Mouse (Mus musculus) layer of hippocampus, adult 8-10 months (tissue): ENCODE data around the gene Inpp5f. TPM values are rescaled to one million over a fixed set of nuclear protein-coding genes. Genes with fewer than 3 reads are reported as not detected.
"Not testable (repeated sequence)": the region's sequence is repeated elsewhere in the genome, so short reads cannot be mapped to it uniquely, and the experiment has no call there.

Experiments
- DNase-seq, 2 experiments: peaks; one replicate each; pipeline ENCODE4 v3.0.0; 2022; ENCODE audit warnings: low spot score in 2 of 2
- total RNA-seq, 4 experiments: library from RNA; stranded (reverse); gene quantifications; 2 replicates each; pipeline ENCODE4 v1.2.4; 2022

Gene Inpp5f
- 100 to 1,000 TPM; 103 to 122 (median 117) TPM for total RNA-seq

DNA sequence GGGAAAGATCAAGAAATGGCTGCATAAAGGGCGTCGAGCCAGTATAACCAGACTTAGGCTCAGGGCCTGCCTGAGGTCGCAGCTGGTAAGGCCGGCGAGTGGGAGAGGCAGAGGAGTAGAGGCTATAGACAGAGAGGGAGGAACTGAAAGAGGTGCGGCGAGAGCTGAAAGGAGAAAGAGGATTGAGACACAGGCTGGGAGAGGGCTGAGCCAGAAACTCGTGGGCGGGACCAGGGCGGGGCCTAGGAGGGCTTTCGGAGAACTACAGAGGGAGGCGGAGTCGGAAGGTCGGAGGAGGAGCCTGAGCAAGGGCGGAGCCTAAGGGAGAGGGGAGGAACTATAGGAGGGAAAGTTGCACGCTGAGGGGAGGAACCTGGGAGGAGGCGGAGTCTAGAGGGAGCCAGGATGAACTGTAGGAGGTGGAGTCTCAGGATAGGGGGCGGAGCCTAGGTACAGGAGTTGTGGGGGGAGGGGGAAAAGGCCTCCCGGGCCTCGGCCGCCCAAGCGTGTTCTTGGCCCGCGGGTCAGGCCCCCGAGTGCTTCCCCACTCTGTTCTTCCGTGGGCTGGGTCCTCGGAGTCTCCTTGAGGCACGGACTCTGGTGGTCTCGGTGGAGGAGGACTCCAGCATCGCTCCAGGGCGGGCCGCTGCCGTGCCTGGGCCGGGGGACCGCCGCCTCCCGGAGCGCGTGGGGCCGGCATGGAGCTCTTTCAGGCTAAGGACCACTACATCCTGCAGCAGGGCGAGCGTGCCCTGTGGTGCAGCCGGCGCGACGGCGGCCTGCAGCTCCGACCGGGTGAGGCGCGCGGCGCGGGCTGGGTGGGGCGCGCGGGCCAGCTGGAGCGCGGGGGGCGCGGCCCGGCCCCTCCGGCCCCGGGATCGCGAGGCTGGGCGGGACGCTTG, at the start of gene Inpp5f:
TSS of gene Inpp5f (plus strand) at position 432 of the 902 bp plus-strand sequence.
- DNase-seq, result peak; percentile 96 to 98

DNA sequence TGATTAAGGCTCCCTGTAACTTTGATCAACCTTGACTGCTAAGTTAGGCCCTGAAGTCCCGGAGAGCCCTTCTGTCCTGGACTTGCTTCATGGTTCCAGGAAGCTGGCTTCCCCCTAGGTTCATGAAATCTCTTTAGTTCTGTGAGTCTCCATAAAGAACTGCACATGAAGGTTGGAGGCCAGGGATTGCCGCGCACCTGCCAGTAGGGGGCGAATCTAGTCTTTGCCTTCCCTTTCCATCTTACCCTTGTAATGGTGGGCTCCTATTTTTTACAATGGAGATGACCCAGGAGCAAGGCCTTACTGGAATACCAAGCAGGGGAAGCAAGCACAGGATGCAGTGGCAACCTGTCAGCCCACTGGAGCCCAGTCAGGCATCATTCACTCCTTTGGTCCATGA, 47.8 kb upstream of the Inpp5f start:
- no peak for DNase-seq

DNA sequence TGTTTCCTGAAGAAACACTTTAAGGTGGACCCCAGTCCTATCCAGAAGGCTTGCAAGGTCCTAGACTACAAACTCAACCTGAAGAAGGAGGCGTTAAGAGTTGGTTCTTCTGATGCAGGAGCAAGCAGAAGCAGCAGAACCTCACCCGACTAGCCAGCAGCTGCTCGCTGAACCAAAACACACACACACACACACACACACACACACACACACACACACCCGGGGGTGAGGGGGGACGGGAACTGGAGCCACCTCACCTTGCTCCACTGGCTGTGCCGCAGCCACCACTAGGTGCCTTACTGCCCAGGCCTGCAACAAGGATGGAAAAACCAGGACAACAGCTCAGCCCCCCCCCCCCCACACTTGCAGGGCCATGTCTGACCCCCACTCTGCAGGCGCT, 44.8 kb upstream of the Inpp5f start:
- DNase-seq, result no peak

DNA sequence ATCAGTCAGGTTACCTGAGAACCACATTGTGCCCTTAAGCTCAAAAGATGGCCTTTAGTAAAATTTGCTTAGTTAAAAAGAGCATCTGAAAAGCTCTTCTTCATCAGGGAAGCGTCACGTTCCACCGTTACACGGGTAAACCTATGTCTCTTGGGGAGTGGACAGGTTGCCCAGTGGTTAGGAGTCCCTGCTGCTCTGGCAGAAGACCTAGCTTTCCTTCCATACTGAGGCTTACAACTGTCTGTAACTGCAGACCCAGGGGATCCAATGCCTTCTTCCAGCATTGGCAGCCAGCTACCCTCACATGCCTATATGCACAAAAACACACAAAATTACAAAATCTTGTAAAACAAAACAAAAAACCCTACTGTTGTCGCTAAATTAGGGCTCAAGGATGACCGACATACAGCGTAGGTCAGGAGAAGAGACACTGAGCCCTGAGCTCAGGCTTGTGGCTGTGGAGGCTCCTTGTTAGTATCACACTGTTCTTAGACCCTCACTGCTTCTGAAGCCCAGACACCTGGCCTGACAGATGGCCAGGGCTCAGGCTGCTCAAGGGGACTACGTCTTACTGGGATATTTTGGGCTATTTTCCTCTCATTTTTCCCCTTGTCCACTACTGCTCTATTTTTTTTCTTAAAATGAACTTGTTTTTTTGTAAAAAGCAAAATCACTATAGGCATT, 43.4 kb upstream of the Inpp5f start:
- DNase-seq, result no peak

DNA sequence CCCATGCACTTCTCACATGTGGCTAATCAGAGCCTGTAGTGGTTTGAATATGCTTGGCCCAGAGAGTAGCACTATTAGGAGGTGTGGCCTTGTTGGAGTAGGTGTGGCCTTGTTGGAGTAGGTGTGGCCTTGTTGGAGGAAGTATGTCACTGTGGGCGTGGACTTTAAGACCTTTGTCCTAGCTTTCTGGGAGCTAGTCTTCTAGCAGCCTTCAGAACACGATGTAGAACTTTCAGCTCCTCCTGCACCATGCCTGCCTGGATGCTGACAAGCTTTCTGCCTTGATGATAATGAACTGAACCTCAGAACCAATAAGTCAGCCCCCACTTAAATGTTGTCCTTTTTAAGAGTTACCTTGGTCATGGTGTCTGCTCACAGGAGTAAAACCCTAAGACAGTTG, 41.7 kb upstream of the Inpp5f start:
- not testable (repeated sequence) for DNase-seq

DNA sequence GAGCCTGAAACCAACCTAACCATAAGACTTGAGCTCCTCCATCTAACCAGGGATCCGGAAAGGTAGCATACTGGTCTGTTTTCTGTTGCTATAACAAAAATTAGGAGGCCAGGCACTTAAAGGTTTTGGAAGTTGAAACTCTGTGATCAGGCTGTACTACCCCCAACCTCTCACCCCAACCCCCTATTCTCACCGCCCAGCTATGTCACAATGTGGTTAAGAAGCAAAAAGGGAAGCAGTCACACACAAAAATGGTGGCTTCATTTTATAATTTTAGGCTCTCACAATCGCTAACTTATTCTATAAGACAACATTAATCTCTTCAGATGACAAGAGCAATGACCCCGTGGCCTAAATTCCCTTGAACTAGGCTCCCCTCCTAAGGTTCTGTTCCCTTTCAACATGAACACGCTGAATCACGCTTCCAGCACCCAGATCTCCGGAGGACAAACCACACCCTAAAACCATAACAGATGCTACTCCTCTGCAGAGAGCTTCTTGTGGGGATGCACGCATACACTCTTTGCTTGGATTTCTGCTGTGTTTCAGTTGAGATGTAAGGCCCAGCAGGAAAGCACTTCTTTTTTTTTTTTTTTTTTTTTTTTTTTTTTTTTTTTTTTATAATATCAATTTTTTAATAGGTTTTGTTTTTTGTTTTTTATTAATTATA, 41.0 kb upstream of the Inpp5f start:
- no peak for DNase-seq

DNA sequence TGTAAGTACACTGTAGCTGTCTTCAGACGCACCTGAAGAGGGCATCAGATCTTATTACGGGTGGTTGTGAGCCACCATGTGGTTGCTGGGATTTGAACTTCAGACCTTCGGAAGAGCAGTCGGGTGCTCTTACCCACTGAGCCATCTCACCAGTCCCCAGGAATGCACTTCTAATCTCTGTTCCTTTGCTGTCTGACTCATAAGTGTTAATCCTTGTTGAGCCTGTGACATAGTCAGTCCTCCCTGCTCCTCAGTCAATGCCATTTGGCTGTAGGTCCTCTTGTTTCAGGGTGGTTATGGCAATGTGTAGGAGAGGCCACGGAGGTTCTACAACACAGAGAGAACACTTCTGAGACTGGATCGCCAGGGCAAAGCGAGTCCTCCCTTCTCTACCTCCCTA, 40.5 kb upstream of the Inpp5f start:
- DNase-seq, result not testable (repeated sequence)

DNA sequence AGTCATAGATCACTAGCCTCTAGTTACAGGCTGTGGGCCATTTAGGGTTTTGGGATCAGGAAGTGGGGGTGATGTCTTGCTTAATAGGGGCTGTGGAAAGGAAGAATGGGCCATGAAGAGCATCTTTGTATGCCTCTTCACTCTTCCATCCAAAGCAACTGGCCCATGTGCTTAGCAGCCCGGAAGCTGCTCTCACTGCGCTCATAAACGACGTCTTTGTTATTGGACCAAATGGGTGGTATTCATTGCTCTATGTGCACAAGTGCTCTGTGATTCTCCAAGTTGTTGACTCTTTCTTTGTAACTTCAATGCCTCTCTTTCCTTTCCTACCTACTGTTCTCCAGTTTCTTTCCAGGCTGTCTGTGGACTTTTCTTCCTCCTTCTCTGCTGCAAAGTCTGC, 39.1 kb upstream of the Inpp5f start:
- no peak for DNase-seq

DNA sequence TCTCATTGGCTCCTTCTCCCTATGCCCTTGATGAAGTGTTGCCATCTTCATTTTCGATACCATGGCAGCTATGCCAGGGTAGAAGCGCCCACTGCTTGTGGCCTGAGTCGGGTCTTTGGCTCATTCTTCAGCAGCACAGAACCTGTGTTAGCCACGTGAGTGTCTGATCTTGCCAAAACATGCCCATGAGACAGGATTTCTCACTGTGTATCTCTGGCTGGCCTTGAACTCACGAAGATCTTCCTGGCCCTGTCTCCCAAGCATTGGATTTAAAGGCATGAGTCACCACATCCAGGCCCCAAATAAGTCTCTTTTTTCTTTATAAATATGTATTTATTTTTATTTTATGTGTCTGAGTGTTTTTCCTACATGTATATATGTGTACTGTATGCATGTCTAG, 35.9 kb upstream of the Inpp5f start:
- DNase-seq, result no peak

DNA sequence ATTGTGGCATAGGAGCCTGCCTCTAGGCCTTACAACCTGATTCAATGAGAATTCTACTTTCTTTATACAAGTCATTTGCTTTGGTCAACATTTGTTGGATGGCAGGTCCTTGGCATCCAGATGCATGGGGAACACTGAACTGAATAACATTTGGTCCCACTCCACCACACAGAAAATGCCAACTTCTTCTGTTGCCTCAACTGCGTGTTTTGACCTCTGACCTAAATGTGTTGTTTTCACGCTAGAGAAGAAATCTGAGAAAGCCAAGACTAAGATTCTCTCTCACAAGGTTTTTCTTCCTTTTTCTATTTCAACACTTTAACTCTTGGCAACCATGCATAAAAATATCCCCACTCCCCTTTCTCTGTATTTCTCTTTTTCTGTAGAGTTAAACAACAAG, 35.3 kb upstream of the Inpp5f start:
- DNase-seq, result no peak

DNA sequence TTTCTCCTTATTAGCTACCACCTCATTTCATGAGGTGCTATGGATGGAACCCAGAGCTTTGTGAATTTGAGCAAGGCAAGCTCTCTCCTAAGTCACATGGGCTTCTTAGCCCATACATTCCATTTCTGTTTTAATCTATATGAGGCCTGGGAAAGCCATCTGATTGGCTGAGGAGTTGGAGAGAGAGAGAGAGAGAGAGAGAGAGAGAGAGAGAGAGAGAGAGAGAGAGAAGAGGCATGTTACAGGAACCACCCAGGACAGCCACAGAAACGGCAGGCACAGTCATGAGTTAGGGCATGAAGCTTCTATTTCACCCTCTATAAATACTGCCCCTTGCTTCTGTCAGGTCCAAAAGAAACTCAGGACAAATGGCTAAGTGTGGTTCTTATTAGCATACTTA, 33.5 kb upstream of the Inpp5f start:
- DNase-seq, result no peak

DNA sequence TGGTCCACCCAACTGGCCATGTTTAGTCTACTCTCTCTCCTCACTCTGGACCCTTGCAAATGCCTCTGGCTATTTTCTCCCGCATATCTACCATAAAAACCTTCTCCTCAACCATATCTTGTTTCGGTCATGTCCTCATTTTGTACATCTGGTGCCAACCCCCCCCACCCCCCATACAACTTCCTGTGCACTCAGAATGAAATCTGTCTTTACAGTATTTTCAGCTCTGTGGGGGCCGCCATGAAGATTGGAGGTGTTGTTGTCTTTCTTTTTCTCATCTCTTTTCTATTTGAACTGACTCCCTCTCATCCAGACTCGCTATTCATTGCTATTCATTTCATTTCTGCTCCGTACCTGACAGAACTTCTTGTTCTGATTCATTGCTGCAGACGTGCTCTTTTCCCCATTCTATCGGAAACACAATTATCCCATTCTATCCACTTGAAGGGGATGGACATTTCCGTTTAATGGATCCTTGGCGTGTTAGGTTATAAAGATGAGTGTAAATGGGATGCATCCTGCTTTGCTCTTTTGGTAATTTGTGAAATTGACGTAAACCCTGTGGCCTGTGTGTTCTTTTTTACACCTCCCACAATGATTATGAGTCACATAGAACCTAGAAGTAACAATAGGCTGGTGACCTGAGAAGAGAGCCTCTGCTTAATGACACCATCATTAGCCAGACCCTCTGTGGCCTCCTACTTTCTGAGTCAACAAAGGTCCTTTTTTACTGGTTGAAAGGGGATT, 32.8 kb upstream of the Inpp5f start:
- DNase-seq, result no peak

DNA sequence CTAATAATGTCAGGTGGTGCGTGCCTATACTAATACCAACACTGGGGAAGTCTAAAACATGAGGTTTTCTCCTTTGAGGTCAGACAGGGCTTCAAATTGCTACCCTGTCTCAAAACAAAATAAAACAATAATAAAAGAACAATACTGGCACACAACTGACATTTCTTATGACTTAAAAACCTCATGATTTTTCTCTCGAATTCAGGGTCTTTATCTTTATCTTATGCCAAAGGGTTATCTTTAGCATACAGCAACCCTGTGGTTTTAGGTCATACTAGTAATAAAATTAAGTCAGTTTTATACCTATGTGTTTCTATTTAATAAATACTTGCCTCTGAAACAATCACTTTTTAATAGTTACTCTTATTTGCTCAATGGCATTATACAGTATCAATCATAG, 31.7 kb upstream of the Inpp5f start:
- DNase-seq, result no peak

DNA sequence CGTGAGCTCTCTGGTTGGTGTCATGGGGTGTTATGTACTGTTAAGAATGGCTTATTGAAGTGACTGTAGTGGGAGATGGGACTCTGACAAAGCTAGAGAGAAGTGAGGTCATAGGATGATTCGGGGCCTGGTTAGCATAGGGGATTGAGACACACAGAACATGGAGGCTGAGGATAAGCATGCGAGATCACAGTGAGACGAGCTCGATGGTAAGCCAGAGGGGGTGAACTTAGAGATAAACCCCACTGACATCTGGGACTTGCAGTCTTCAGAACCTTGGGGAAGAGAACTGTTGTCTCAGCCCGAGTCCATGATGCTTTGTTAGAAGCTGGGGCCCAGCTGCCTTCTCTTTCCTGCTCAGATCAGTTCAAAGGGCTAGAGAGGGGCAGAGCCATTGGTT, 30.8 kb upstream of the Inpp5f start:
- no peak for DNase-seq

DNA sequence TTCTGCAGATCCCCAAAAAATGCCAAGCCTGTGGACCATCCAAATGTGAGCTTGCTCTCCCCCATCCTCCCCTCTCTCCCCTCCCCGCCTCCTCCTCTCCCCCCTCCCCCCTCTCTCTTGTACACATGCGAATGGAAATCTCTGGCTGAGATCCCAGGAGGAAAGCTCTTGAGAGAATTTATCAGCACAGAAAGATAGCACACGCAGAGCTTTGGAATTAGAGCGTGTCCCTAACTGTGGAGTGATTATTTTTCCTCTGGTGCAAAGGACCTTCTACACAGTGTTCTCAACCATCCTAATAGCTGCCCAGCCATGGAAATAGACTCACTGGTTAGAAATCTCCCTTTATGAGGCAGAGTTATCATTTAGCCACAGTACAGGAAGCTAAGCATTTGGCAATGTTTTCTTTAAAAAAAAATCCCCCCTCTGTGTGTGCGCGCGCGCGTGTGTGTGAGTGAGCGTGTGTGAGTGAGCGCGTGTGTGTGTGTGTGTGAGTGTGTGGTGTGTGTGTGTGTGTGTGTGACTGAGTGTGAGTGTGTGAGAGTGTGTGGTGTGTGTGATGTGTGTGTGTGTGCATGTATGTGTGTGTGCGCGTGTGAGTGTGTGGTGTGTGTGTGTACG, 29.2 kb upstream of the Inpp5f start:
- no peak for DNase-seq

DNA sequence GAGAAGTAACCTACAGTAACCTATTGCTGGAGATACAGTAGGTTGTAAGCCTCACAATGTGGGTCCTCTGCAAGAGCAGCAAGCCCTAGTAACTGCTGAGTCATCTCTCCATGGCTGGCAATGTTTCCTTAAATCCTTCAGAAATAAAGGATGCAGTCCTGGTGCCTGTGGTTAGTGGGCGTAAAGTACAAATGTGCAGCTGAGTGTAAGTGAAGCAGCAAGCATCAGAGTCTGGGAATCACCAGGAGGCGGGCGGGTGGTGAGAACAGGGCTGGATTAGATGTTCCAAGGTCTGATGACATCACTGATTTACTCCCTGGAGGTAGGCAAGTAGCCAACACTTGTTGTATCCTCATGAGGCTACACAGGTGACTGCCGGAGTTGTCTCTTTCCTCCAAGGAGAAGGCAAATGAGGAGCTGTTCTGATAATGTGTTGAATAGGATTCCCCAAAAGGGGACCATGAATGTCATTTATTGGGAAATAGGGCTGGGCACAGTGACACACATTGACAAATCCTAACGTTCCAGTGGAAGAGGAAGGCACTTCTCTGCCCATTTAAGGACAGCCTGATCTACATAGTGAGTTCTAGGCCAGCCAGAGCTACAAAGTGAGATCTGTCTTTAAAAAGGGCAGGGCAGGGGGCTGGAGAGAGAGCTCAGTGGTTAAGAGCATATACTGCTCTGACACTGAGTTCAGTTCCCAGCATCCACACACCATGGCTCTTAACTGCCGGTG, 27.7 kb upstream of the Inpp5f start:
- peak; percentile 80 to 81 for DNase-seq

DNA sequence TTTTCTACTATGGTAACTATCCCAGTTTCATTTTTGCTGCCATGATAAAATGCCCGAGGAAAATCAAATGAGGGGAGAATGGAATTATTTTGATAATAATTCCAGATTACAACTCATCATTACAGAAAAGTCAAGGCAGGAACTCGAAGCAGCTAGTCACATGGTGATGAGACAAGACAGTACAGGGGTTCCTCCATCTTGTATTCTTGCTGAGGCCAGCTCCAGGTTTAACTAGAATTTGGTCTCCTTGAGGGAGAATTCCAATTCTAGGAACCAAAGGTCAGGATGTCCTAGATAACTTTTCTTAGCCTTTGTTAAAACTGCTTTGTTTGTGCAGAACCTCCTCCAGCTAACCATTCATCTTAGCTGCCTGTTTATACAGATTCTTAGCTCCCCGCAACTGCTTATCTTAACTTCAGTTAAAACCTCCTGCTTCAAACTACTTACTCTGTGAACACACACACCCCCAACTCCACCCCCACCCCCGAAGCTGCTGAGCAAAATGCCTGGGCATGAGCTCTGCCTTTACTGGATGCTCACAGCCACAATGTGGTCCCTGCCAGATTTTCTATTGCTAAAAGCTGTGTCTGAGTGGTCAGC, 23.7 kb upstream of the Inpp5f start:
- DNase-seq, result no peak

DNA sequence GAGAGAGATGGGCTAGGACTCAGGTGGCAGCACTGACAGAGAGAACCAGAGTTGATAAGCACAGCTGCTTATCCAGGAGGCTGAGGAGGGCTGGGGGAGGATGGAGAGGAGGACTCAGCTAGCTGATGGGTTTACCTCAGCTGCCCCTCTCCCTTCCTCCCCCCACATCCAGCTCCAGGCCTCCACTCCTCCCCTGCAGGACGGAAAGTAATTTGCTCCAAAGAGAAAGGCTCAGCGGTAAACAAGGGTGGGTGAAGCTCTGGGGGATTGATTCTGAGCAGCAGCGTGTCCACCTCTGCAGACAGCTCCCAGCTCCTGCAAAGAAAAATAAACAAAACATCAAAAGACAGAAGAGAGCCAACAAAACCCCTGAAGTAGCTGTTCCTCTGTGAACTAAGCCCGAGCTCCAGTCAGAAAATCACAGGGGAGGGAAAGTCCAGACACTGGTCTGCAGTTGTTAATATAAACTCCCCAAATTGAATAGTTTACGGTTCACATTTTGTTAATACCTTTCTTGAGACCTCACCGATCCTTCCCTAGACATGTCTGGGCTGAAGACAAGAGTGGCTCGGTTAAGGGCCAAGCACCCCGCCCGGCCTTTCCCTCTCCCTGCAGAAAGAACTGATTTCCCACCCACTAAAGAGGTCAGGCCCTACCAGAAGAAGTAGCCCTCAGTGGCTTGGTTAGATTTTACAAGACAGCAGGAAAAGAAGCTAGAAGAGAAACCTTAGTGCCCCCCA, 19.6 kb upstream of the Inpp5f start:
- DNase-seq, result peak in 1 of 2 experiments; percentile 30
